Mouse (Mus musculus): ENCODE data around the gene Tapt1. TPM values are rescaled to one million over a fixed set of nuclear protein-coding genes. Genes with fewer than 3 reads are reported as not detected.

Tapt1 gene
- polyA plus RNA-seq, 1 experiment from 2014 or later: 30.7 TPM

GRCm38 (mm10) chr5:44250211-44250955, 24.0 kb upstream of the Tapt1 start:
- Histone ChIP-seq H3K4me2 (no peak overlapping the region), H3K4me3 (no peak overlapping the region), H3K4me1 (0 out of 2 replicates have a peak, but pooled peaks cover 3% of the 10 kb centered on the region), H3K9ac (no peak overlapping the region), H3K27ac (no peak overlapping the region), H3K9me3 (no peaks in the 10 kb centered on the region), H3K27me3 (no peaks in the 10 kb centered on the region), H3K36me3 (no peaks in the 10 kb centered on the region)
- 80% methylated on average over 5 of the region's 5 CpGs for WGBS
- ATAC-seq (ENCODE audit: insufficient number of reproducible peaks, low FRiP score, low TSS enrichment, low read depth): no peak

GRCm38 (mm10) chr5:44249363-44249762, 22.9 kb upstream of the Tapt1 start:
- H3K4me3 ChIP-seq: no peak overlapping the region
- H3K9ac ChIP-seq: no peak overlapping the region
- H3K4me2 ChIP-seq: no peak overlapping the region
- H3K36me3 ChIP-seq: no peaks in the 10 kb centered on the region
- 73% methylated on average over 6 of the region's 6 CpGs for WGBS
- no peaks in the 10 kb centered on the region for H3K27me3 ChIP-seq
- ATAC-seq (ENCODE audit: insufficient number of reproducible peaks, low FRiP score, low TSS enrichment, low read depth): no peak
- 0 out of 2 replicates have a peak, but pooled peaks cover 3% of the 10 kb centered on the region for H3K4me1 ChIP-seq
- H3K9me3 ChIP-seq: no peaks in the 10 kb centered on the region
- no peak overlapping the region for H3K27ac ChIP-seq

GRCm38 (mm10) chr5:44246493-44247217, 20.2 kb upstream of the Tapt1 start:
- Histone ChIP-seq H3K4me1 (0 out of 2 replicates have a peak, but pooled peaks cover 3% of the 10 kb centered on the region), H3K9ac (no peak overlapping the region), H3K4me2 (no peak overlapping the region), H3K4me3 (no peak overlapping the region), H3K36me3 (no peaks in the 10 kb centered on the region), H3K27ac (no peak overlapping the region), H3K9me3 (no peaks in the 10 kb centered on the region), H3K27me3 (no peaks in the 10 kb centered on the region)
- no peak for ATAC-seq (ENCODE audit: insufficient number of reproducible peaks, low FRiP score, low TSS enrichment, low read depth)
- 25% methylated on average over 11 of the region's 11 CpGs for WGBS

GRCm38 (mm10) chr5:44244894-44245423, 18.5 kb upstream of the Tapt1 start:
- H3K4me1 ChIP-seq: 0 out of 2 replicates have a peak, but pooled peaks cover 3% of the 10 kb centered on the region
- no peak overlapping the region for H3K4me3 ChIP-seq
- no peak overlapping the region for H3K9ac ChIP-seq
- H3K4me2 ChIP-seq: no peak overlapping the region
- 76% methylated on average over 7 of the region's 7 CpGs for WGBS
- H3K27ac ChIP-seq: no peak overlapping the region
- no peaks in the 10 kb centered on the region for H3K36me3 ChIP-seq
- H3K9me3 ChIP-seq: no peaks in the 10 kb centered on the region
- ATAC-seq (ENCODE audit: insufficient number of reproducible peaks, low FRiP score, low TSS enrichment, low read depth): no peak
- no peaks in the 10 kb centered on the region for H3K27me3 ChIP-seq

- Histone ChIP-seq H3K27ac (no peak overlapping the region), H3K27me3 (no peaks in the 10 kb centered on the region), H3K4me2 (no peak overlapping the region), H3K4me1 (0 out of 2 replicates have a peak, but pooled peaks cover 3% of the 10 kb centered on the region), H3K36me3 (no peaks in the 10 kb centered on the region), H3K4me3 (no peak overlapping the region), H3K9me3 (no peaks in the 10 kb centered on the region), H3K9ac (no peak overlapping the region)
- WGBS: 72% methylated on average over 4 of the region's 4 CpGs
- no peak for ATAC-seq (ENCODE audit: insufficient number of reproducible peaks, low FRiP score, low TSS enrichment, low read depth)
These were observed 16.4 kb upstream of the Tapt1 start for GRCm38 (mm10) chr5:44242828-44243227.

- no peaks in the 10 kb centered on the region for H3K27me3 ChIP-seq
- no peak overlapping the region for H3K4me3 ChIP-seq
- no peak overlapping the region for H3K9ac ChIP-seq
- ATAC-seq (ENCODE audit: insufficient number of reproducible peaks, low FRiP score, low TSS enrichment, low read depth): no peak
- no peak overlapping the region for H3K4me2 ChIP-seq
- no peaks in the 10 kb centered on the region for H3K9me3 ChIP-seq
- WGBS: 90% methylated on average over 1 of the region's 1 CpGs
- H3K36me3 ChIP-seq: no peaks in the 10 kb centered on the region
- 0 out of 2 replicates have a peak, but pooled peaks cover 3% of the 10 kb centered on the region for H3K4me1 ChIP-seq
- H3K27ac ChIP-seq: no peak overlapping the region
These were observed 15.3 kb upstream of the Tapt1 start for GRCm38 (mm10) chr5:44241726-44242125.

GRCm38 (mm10) chr5:44239187-44240136, 13.0 kb upstream of the Tapt1 start:
- Histone ChIP-seq H3K36me3 (peaks cover 4% of the 10 kb centered on the region; the same call in 1 of the 2 replicates), H3K27ac (no peak overlapping the region), H3K9me3 (no peaks in the 10 kb centered on the region), H3K9ac (no peak overlapping the region), H3K4me1 (no peaks in the 10 kb centered on the region), H3K27me3 (no peaks in the 10 kb centered on the region), H3K4me2 (no peak overlapping the region), H3K4me3 (no peak overlapping the region)
- no peak for ATAC-seq (ENCODE audit: insufficient number of reproducible peaks, low FRiP score, low TSS enrichment, low read depth)
- 64% methylated on average over 7 of the region's 7 CpGs for WGBS

- WGBS: 81% methylated on average over 7 of the region's 7 CpGs
- no peaks in the 10 kb centered on the region for H3K9me3 ChIP-seq
- ATAC-seq (ENCODE audit: insufficient number of reproducible peaks, low FRiP score, low TSS enrichment, low read depth): no peak
These were observed 11.8 kb upstream of the Tapt1 start for GRCm38 (mm10) chr5:44238201-44238600.

GRCm38 (mm10) chr5:44234606-44235005, 8.2 kb upstream of the Tapt1 start:
- no peak overlapping the region for H3K9ac ChIP-seq
- peaks cover 4% of the 10 kb centered on the region; the same call in 1 of the 2 replicates for H3K36me3 ChIP-seq
- H3K9me3 ChIP-seq: no peaks in the 10 kb centered on the region
- no peak overlapping the region for H3K4me2 ChIP-seq
- no peaks in the 10 kb centered on the region for H3K27me3 ChIP-seq
- no peak for ATAC-seq (ENCODE audit: insufficient number of reproducible peaks, low FRiP score, low TSS enrichment, low read depth)
- 89% methylated on average over 7 of the region's 7 CpGs for WGBS
- no peak overlapping the region for H3K4me3 ChIP-seq
- no peaks in the 10 kb centered on the region for H3K4me1 ChIP-seq
- no peak overlapping the region for H3K27ac ChIP-seq

More at GRCm38 (mm10) chr5:44238201-44238600, 11.8 kb upstream of the Tapt1 start:
- Histone ChIP-seq H3K27me3 (no peaks in the 10 kb centered on the region), H3K9ac (no peak overlapping the region), H3K4me2 (no peak overlapping the region), H3K4me3 (no peak overlapping the region), H3K36me3 (peaks cover 4% of the 10 kb centered on the region; the same call in 1 of the 2 replicates), H3K4me1 (no peaks in the 10 kb centered on the region), H3K27ac (no peak overlapping the region)

- Histone ChIP-seq H3K4me2 (no peak overlapping the region), H3K27me3 (no peaks in the 10 kb centered on the region), H3K9me3 (no peaks in the 10 kb centered on the region), H3K36me3 (peaks cover 4% of the 10 kb centered on the region; the same call in 1 of the 2 replicates), H3K4me3 (no peak overlapping the region), H3K4me1 (no peaks in the 10 kb centered on the region), H3K9ac (no peak overlapping the region), H3K27ac (no peak overlapping the region)
- no peak for ATAC-seq (ENCODE audit: insufficient number of reproducible peaks, low FRiP score, low TSS enrichment, low read depth)
- WGBS: 91% methylated on average over 3 of the region's 3 CpGs
These were observed 7.5 kb upstream of the Tapt1 start for GRCm38 (mm10) chr5:44233933-44234332.

- Histone ChIP-seq H3K4me3 (no peak overlapping the region), H3K27me3 (no peaks in the 10 kb centered on the region), H3K27ac (no peak overlapping the region), H3K36me3 (no peaks in the 10 kb centered on the region), H3K4me1 (peaks cover 13% of the 10 kb centered on the region), H3K9me3 (no peaks in the 10 kb centered on the region), H3K4me2 (no peak overlapping the region), H3K9ac (no peak overlapping the region)
- no peak for ATAC-seq (ENCODE audit: insufficient number of reproducible peaks, low FRiP score, low TSS enrichment, low read depth)
- 54% methylated on average over 4 of the region's 4 CpGs for WGBS
These were observed 2.3 kb upstream of the Tapt1 start for GRCm38 (mm10) chr5:44228756-44229155.
